Mouse (Mus musculus): Measurements from ENCODE around the gene Ankrd33.
A peak's percentile ranks its signal among the peaks of the same experiment; 100 is the strongest.

Ankrd33 gene

GRCm38 (mm10) chr15:101115511-101116110 lies at the start of gene Ankrd33:
Ankrd33 (plus strand) TSS chr15:101115755.
- no peak for DNase-seq (ENCODE audit: low spot score)

- DNase-seq (ENCODE audit: low spot score), result no peak
Measured at GRCm38 (mm10) chr15:101066364-101066847, 49.1 kb upstream of the Ankrd33 start.

DNA sequence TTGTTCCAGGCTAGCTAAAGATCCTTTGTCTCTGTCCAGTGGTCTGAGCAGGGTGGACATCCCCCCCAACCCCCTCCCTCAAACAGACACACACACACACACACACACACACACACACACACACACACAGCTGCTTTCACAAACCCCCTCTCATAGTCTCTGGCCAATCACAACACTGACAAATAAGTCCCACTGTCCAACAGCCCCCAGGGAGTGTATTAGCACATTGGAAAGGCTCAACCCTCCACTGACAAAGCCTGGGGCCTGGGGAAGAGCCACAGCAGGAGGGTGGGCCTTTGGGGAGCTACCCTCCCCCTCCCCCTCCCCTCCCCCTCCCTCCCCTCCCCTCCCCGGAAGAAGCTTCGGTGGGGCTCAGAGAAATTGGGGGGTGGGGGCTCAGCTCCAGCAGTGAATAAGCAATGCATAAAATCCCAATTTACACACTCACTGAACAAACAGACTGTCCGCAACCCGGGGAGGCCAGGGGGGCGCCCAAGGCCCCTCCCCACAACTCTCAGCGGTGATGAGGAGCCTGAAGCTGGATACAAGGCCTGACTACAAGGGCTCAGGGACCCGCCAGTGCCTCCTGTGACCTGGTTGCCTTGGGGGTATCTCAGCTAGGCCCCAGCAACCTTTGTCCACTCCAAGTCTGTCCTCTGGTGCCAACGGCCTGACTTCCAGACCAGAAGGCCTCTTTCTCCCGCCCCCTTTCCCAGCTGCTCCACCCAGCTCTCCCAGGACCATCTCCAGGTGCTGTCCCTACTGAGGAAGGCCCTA lies 48.4 kb upstream of the Ankrd33 start:
- DNase-seq (ENCODE audit: low spot score), result no peak

- no peak for DNase-seq (ENCODE audit: low spot score)
Measured at GRCm38 (mm10) chr15:101068029-101068428, 47.5 kb upstream of the Ankrd33 start.

DNA sequence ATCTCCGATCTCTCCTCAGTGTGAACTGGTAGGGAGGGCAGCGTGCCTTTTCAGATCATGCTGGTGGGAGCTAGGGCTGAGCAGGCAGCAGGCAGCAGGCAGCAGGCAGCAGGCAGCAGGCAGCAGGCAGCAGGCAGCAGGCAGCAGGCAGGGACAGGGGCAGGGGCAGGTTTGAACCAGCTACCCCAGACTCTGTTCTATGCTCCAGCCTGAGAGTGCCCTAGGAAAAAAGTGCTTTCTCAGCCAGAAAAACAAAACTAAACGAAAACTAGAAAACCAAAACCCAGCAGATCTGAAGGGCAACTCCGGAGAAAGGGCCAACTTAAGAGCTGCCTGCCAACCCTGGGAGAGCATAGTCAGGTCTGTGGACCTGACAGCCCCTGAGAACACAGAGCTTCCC lies 46.9 kb upstream of the Ankrd33 start:
- DNase-seq (ENCODE audit: low spot score), result no peak

- no peak for DNase-seq (ENCODE audit: low spot score)
Measured at GRCm38 (mm10) chr15:101069641-101070190, 45.8 kb upstream of the Ankrd33 start.

DNA sequence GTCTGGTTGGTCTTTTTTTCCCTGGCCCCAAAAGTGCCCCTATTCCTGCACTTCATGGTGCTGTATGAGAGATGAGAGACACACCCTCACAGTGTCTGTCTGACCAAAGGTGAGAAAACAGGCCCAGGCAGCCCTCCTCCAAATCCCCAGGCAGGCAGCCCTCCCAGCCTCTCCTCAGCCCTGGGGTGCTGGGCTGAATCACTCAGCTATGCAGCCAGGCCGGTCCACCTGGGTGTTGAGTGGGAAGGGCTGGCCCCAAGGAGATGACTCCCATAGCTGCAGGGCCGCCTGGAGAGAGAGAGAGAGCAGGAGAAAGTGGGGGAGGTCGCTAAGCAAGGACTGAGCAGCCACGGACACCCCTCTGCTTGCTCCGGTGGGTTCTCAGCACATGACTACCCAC lies 44.8 kb upstream of the Ankrd33 start:
- DNase-seq (ENCODE audit: low spot score), result no peak

DNA sequence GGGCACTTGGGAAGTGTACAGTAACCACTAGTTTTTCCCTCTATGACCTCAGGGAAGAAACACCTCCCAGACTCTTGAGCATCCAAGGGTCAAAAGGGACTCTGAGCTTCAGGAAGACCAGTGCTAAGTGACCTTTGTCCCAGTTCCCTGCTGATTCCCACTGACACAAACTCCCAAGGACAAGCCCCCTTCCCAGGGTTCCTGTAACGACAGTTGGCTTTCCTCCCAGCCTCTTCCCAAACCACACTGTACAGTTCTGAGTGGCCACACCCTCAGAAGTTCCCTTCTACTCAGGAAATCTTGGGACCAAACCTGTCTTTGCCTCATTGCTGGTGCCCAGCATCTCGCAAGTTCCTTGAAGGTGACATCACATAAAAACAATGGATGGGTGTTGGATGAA lies 42.8 kb upstream of the Ankrd33 start:
- DNase-seq (ENCODE audit: low spot score), result no peak

DNA sequence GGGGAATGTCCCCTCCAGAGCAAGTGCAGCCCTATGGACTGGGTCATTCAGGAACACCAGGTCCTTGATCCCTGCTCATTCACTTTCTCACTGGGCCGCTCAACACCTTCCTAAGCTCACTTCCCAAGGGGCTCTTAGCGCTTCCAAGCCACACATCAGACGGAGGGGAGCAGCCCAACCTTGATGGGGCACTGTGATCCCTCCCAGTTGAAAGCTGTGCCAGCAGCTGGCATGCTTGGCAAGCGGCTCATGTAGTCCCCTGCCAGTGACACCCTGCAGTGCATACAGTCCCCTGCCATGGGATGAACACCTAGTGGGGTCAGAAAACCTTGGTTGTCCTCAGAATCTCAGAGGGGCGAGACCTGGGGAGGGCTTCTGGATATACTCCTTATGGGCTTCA lies 41.5 kb upstream of the Ankrd33 start:
- DNase-seq (ENCODE audit: low spot score), result no peak

DNA sequence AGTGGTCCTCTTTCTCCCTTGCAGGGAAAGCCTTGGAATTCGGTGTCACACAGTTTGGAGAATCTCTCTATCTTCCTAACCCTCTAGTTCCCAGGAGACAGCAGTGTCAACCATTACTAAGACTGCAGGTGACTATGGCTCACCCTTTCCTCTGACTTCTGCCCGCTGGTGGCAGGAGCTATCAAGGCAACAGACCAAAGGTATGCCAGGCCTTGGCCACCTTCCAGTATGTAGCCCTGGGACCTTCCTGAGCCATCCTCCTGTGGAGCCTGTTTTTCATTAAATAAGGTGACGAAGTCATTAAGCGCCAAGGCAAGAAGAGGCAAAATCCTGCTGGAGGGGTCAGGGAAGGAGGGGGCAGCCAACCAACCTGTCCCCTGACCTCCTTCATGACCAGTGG lies 40.4 kb upstream of the Ankrd33 start:
- no peak for DNase-seq (ENCODE audit: low spot score)

DNA sequence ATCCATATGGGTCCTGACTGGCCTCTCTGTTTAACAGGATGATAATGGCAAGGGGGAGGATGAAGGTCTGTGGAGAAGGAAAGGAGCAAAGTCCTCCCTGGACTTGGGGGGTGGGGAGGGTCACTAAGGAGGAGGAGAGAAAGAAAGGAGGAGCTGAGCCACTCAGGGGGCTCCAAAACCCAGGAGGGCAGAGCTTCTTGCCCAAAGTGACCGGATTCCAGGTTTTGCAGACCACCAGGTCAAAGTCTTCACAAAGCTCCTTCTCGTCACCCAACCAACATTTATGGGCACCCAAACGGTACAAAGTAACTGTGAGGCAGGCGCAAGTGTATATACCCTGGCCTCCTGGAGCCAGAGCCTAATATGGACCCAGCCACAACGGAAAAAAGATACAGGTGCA lies 39.9 kb upstream of the Ankrd33 start:
- no peak for DNase-seq (ENCODE audit: low spot score)

GRCm38 (mm10) chr15:101076071-101077000 lies 39.2 kb upstream of the Ankrd33 start:
- no peak for DNase-seq (ENCODE audit: low spot score)

- no peak for DNase-seq (ENCODE audit: low spot score)
Measured at GRCm38 (mm10) chr15:101077001-101077812, 38.3 kb upstream of the Ankrd33 start.

DNA sequence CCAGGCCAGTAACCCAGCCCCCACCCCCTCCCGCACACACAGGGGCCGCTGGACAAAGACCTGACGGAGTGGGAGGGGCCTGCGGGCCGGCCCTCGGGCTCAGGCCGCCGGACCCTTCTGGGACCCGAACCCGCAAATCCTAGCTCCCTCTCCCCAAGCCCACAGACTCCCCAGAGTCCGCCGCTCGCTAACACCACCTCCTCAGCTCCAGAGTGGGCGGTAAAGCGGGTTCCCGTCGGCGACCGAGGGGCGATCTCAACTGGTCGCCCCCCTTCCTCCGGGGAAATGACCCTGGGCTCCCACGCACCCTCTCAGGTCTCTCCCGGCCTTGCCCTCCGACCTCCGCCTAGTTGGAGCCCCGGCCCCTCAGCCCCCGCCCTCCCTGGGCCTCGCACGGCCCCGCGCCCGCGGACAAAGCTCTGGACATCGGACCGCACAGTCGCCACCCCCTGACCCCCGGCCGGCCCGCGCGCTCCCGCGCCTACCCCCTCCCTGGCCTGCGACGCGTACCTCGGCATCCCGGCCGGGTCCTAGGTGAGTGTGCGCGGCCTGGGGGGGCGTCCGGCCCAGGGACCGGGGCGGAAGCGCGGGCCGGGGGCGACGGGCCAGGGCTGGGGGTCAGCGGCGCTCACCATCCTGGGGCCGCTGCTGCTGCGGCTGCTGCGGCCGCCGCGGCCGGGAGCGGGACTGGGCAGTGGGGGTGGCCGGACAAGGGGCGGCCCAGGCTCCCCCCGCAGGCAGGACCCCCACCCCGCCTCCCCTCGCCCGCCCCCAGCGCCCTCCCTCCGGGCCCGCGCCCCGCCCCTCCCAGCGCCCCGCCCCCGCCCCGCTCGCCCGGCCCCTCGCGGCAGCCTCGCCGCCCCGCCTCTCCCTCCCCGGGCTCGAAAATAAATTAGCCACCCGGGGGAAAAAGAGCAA lies 37.5 kb upstream of the Ankrd33 start, which contains the start of gene Fignl2:
Gene Fignl2, minus strand, starts transcription at position 755 of the 918 bp plus-strand sequence.
- DNase-seq (ENCODE audit: low spot score), result no peak

DNA sequence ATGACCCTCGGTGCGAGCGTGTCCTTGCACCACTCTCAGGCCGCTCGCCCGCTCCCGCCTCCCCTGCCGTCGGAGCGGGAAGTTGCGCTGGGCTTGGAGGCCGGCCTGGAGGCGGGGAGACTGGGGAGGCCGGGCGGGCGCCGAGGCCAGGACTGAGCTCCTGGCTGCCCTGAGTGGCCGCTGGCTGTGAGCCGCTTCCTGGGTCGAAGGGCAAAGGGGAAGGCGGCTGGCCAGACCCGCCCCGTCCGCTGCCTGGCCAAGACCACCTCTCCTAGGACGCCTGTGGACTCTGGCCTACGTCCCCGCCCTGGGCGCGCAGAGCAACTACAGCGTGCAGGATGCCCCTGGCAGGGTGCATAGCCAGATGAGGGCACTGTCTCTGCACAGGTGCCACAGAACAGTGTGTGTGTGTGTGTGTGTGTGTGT lies 36.8 kb upstream of the Ankrd33 start:
- DNase-seq (ENCODE audit: low spot score), result peak; percentile 76

DNA sequence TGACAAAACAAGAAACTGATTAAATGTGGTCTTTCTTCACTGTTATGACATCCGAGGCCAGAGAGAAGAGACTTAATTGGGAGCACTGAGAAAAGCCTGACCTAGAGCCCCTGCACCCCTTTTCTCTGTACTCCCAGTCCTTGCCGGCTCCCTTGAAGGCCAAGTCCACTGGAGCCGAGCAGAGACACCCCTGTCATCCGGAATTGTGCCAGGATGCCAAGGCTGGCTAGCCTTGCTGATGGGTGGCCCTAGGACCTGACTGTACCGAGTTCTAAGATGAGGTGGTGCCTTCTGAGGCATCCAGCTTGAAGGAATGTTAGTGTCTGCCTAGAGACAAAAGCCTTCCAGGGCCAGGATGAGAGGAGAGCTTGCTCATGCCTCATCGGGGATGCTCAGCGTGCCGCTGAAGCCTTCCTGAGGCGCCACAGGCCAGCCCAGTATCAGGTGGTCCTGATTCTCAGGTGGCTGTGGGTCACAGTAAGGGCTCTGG lies 35.5 kb upstream of the Ankrd33 start:
- no peak for DNase-seq (ENCODE audit: low spot score)

- no peak for DNase-seq (ENCODE audit: low spot score)
Measured at GRCm38 (mm10) chr15:101081035-101081548, 34.5 kb upstream of the Ankrd33 start.

GRCm38 (mm10) chr15:101082236-101082635 lies 33.3 kb upstream of the Ankrd33 start:
- DNase-seq (ENCODE audit: low spot score), result no peak

- no peak for DNase-seq (ENCODE audit: low spot score)
Measured at GRCm38 (mm10) chr15:101084499-101084898, 31.1 kb upstream of the Ankrd33 start.

- DNase-seq (ENCODE audit: low spot score), result no peak
Measured at GRCm38 (mm10) chr15:101086451-101086850, 29.1 kb upstream of the Ankrd33 start.
